Comparison of ENCODE assay signal across 8 mouse cellular contexts in the genomic region with DNA sequence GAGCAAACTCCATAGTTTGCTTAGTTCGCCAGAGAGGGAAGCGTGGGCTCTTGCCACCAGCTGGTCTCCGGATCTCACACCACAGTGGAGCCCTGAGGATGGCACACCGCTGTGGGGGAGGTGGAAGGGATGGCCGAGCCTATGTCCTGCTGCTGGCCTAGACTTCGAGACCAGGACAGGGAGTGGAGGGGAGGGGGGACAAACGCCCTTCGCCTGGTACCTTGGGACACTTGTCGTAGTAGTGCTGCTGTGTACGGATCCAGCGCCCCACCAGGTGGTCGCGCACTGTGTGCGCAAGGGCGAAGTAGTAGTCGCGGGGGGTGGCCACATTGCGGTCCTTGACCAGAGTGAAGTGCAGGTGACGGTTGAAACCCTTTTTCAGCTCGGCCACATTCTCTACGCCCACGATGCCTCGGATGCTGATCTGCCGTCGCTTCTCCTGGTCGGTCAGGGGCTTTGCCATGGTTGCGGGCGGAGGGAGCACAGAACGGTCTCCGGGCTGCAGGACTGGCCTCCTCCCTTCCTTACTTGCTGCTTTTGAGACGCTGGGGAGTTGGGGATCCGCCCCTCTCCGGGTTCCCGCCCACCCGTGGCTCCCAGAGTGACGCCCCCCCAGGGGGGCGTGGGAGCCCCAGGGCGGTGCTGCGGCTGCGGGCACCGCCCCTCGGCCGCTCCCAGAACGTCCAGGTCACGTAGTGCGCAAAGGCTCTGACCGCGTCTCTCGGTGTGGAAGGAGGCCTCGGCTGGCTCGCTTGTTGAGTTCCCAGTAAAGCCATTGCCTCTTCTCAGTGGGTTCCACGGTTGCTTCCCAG. TPM values are rescaled to one million over a fixed set of nuclear protein-coding genes. Genes with fewer than 3 reads are reported as not detected.
DNase-seq lines count a peak whose midpoint lies in the region; ATAC-seq and TF ChIP-seq lines count a peak whose summit lies in the region.

No protein-coding gene starts in this region.

- H3K9me3 ChIP-seq in CH12.LX (replicated peaks; ENCODE audit: low read length) = no peaks in the 10 kb centered on the region
- no peaks in the 10 kb centered on the region for H3K9me3 ChIP-seq in forebrain, embryonic 14.5 days (replicated peaks; ENCODE audit: control insufficient read depth, low read length)
- H3K9me3 ChIP-seq in limb, embryonic 13.5 days = no peaks in the 10 kb centered on the region
- H3K9me3 ChIP-seq in midbrain, embryonic 13.5 days = no peaks in the 10 kb centered on the region

- H3K4me3 ChIP-seq in CH12.LX (replicated peaks in 1 of 3; ENCODE audit: low read depth in 2 of 3, low read length in 2 of 3, poor library complexity in 1 of 3) = no peak overlapping the region
- H3K4me3 ChIP-seq in forebrain, embryonic 14.5 days (ENCODE audit: low read depth, low read length) = peak overlapping the region; percentile 40
- peak overlapping the region; percentile 52 for H3K4me3 ChIP-seq in limb, embryonic 13.5 days
- peak overlapping the region; percentile 46 for H3K4me3 ChIP-seq in midbrain, embryonic 13.5 days (replicated peaks)

- no peak for TF ChIP-seq RAD21 in CH12.LX (IDR thresholded peaks at IDR 0.05; ENCODE audit: low read depth, low read length)

- no peak for DNase-seq in CH12.LX (ENCODE audit: extremely low read depth)
- peak; percentile 31 to 76 for DNase-seq in adrenal gland, postnatal 4 days (ENCODE audit: low spot score in 2 of 2)
- peak; percentile 49 for DNase-seq in forebrain, embryonic 14.5 days (ENCODE audit: low spot score)
- DNase-seq in spleen, postnatal 4 days (ENCODE audit: low spot score in 2 of 2) = peak; percentile 81 to 87

- peak; percentile 82 for ATAC-seq in forebrain, embryonic 14.5 days
- peak; percentile 81 to 85 for ATAC-seq in hematopoietic stem cell, adult 5-6 weeks (replicated peaks in 1 of 2; ENCODE audit: insufficient read depth in 1 of 2, low FRiP score in 2 of 2, low TSS enrichment in 1 of 2, low read depth in 1 of 2, poor library complexity in 2 of 2, severe bottlenecking in 2 of 2)
- ATAC-seq in limb, embryonic 13.5 days (ENCODE audit: low FRiP score, low read depth) = peak; percentile 78
- peak; percentile 81 for ATAC-seq in midbrain, embryonic 13.5 days
- no peak for ATAC-seq in cerebellum, adult (ENCODE audit: insufficient number of reproducible peaks, low FRiP score, low TSS enrichment)

- no peak overlapping the region for H3K27ac ChIP-seq in CH12.LX (ENCODE audit: insufficient read depth, low read depth)
- no peak overlapping the region for H3K27ac ChIP-seq in forebrain, embryonic 14.5 days (ENCODE audit: low read depth, low read length)
- no peak overlapping the region for H3K27ac ChIP-seq in limb, embryonic 13.5 days
- H3K27ac ChIP-seq in midbrain, embryonic 13.5 days = no peak overlapping the region

- TF ChIP-seq EP300 in CH12.LX (IDR thresholded peaks at IDR 0.05; ENCODE audit: low read length) = no peak

- H3K79me2 ChIP-seq in CH12.LX (replicated peaks; ENCODE audit: control insufficient read depth, extremely low read depth, insufficient read depth, poor library complexity, severe bottlenecking) = no peaks in the 10 kb centered on the region

- peak; percentile 18; the same call in 1 of the 2 replicates for TF ChIP-seq POLR2A in CH12.LX (IDR thresholded peaks at IDR 0.05; ENCODE audit: low read depth, low read length)

- H3K9ac ChIP-seq in CH12.LX (ENCODE audit: insufficient read depth, low read depth) = no peak overlapping the region
- peak overlapping the region; percentile 54 for H3K9ac ChIP-seq in forebrain, embryonic 14.5 days (ENCODE audit: low read length)
- peak overlapping the region; percentile 70 for H3K9ac ChIP-seq in limb, embryonic 13.5 days
- H3K9ac ChIP-seq in midbrain, embryonic 13.5 days (replicated peaks) = peak overlapping the region; percentile 64

- dilution Hi-C loops in CH12.LX (cut with MboI; ENCODE audit: extremely low pct_ligation_motif_present, extremely low pct_unique_long_range_greater_than_20kb, low sequenced_read_pairs) = no loop called here

- H3K27me3 ChIP-seq in CH12.LX (replicated peaks) = no peaks in the 10 kb centered on the region
- H3K27me3 ChIP-seq in forebrain, embryonic 14.5 days (replicated peaks; ENCODE audit: control insufficient read depth, insufficient read depth, low read length) = peaks cover 7% of the 10 kb centered on the region; the same call in 1 of the 2 replicates
- peaks cover 7% of the 10 kb centered on the region; the same call in 1 of the 2 replicates for H3K27me3 ChIP-seq in limb, embryonic 13.5 days
- H3K27me3 ChIP-seq in midbrain, embryonic 13.5 days = peaks cover 21% of the 10 kb centered on the region

- in situ Hi-C loops in CH12.LX (cut with MboI; ENCODE audit: low pct_ligation_motif_present, low pct_unique_long_range_greater_than_20kb, low sequenced_read_pairs) = loop anchor here (25.0 kb wide), 1 partner anchor 685 kb away; no protein-coding TSS in a partner anchor

- H3K4me2 ChIP-seq in CH12.LX (ENCODE audit: insufficient read depth, low read depth, poor library complexity, severe bottlenecking) = peak overlapping the region; percentile 39
- H3K4me2 ChIP-seq in forebrain, embryonic 14.5 days (ENCODE audit: low read length) = peak overlapping the region; percentile 82
- peak overlapping the region; percentile 90 for H3K4me2 ChIP-seq in limb, embryonic 13.5 days (replicated peaks)
- peak overlapping the region; percentile 87 for H3K4me2 ChIP-seq in midbrain, embryonic 13.5 days (replicated peaks)

- no peaks in the 10 kb centered on the region for H3K36me3 ChIP-seq in CH12.LX (replicated peaks in 1 of 2; ENCODE audit: control insufficient read depth in 1 of 2, insufficient read depth in 1 of 2, low read length in 1 of 2)
- no peaks in the 10 kb centered on the region for H3K36me3 ChIP-seq in forebrain, embryonic 14.5 days (ENCODE audit: control insufficient read depth, insufficient read depth, low read length)
- H3K36me3 ChIP-seq in limb, embryonic 13.5 days = no peaks in the 10 kb centered on the region
- no peaks in the 10 kb centered on the region for H3K36me3 ChIP-seq in midbrain, embryonic 13.5 days

- WGBS in forebrain, embryonic 14.5 days = under 1% methylated on average over 50 of the region's 52 CpGs
- under 1% methylated on average over 51 of the region's 52 CpGs for WGBS in limb, embryonic 13.5 days
- 1% methylated on average over 46 of the region's 52 CpGs for WGBS in midbrain, embryonic 13.5 days

- H3K4me1 ChIP-seq in CH12.LX (ENCODE audit: control insufficient read depth in 1 of 2, insufficient read depth in 2 of 2) = peaks cover 0 to 8% of the 10 kb centered on the region in 2 experiments; a peak in 2 of 4 replicates
- peaks cover 5% of the 10 kb centered on the region for H3K4me1 ChIP-seq in forebrain, embryonic 14.5 days (ENCODE audit: control insufficient read depth, insufficient read depth, low read length)
- H3K4me1 ChIP-seq in limb, embryonic 13.5 days = peaks cover 9% of the 10 kb centered on the region
- H3K4me1 ChIP-seq in midbrain, embryonic 13.5 days (replicated peaks) = peaks cover 31% of the 10 kb centered on the region

- TF ChIP-seq CTCF in CH12.LX (conservative IDR thresholded peaks at IDR 0.05 in 1 of 2, IDR thresholded peaks at IDR 0.05 in 1 of 2; ENCODE audit: low read depth in 2 of 2, low read length in 2 of 2) = no peak

TF ChIP-seq in CH12.LX, 34 proteins besides CTCF, POLR2A, EP300 and RAD21:
- TF ChIP-seq ZNF384 (IDR thresholded peaks at IDR 0.05; ENCODE audit: low read depth, low read length) = no peak
- TF ChIP-seq E2F4 (IDR thresholded peaks at IDR 0.05; ENCODE audit: insufficient replicate concordance, low read depth, low read length) = no peak
- TF ChIP-seq TCF12 (IDR thresholded peaks at IDR 0.05; ENCODE audit: low read depth, low read length) = no peak
- TF ChIP-seq JUN (IDR thresholded peaks at IDR 0.05; ENCODE audit: insufficient read depth, low read depth, low read length) = no peak
- TF ChIP-seq SMC3 (IDR thresholded peaks at IDR 0.05; ENCODE audit: low read depth, low read length) = no peak
- no peak for TF ChIP-seq NELFE (IDR thresholded peaks at IDR 0.05; ENCODE audit: low read depth, low read length)
- no peak for TF ChIP-seq USF1 (IDR thresholded peaks at IDR 0.05; ENCODE audit: low read depth, low read length)
- TF ChIP-seq ZC3H11A (IDR thresholded peaks at IDR 0.05; ENCODE audit: low read depth, low read length) = no peak
- no peak for TF ChIP-seq ETS1 (conservative IDR thresholded peaks at IDR 0.05; ENCODE audit: low read depth, low read length)
- no peak for TF ChIP-seq UBTF (IDR thresholded peaks at IDR 0.05; ENCODE audit: low read depth, low read length)
- TF ChIP-seq CHD1 (IDR thresholded peaks at IDR 0.05; ENCODE audit: low read depth, low read length) = no peak
- TF ChIP-seq SIN3A (IDR thresholded peaks at IDR 0.05; ENCODE audit: low read length) = no peak
- TF ChIP-seq MXI1 (IDR thresholded peaks at IDR 0.05; ENCODE audit: low read depth, low read length) = no peak
- TF ChIP-seq MAFK (IDR thresholded peaks at IDR 0.05; ENCODE audit: insufficient replicate concordance, low read length) = no peak
- TF ChIP-seq PAX5 (IDR thresholded peaks at IDR 0.05; ENCODE audit: low read length) = no peak
- TF ChIP-seq BHLHE40 (IDR thresholded peaks at IDR 0.05; ENCODE audit: low read depth, low read length) = no peak
- no peak for TF ChIP-seq RCOR1 (conservative IDR thresholded peaks at IDR 0.05; ENCODE audit: low read depth, low read length)
- no peak for TF ChIP-seq ELF1 (IDR thresholded peaks at IDR 0.05; ENCODE audit: low read depth, low read length)
- TF ChIP-seq IRF4 (IDR thresholded peaks at IDR 0.05; ENCODE audit: low read depth, low read length) = no peak
- TF ChIP-seq POLR2AphosphoS2 (IDR thresholded peaks at IDR 0.05; ENCODE audit: low read depth, low read length) = no peak

RNA-seq across cellular contexts. Expression of a gene that starts 4.0 kb away (rescaled TPM):
- total RNA-seq in CH12.LX (2012; rRNA removed) (0.25 and 1.1 TPM in 2 replicates), CH12.LX (2014; rRNA removed) (2.6 and 3.1 TPM in 2 replicates)
- polyA plus RNA-seq in CH12.LX (2012; ENCODE audit: insufficient read length, low read depth) = 7.8 and 8.5 TPM in 2 replicates
- 10 to 100 TPM; 29.5 to 37.0 TPM for total RNA-seq in adrenal gland, postnatal 4 days (2021)
- 4.9 and 6.1 TPM in 2 replicates for polyA plus RNA-seq in forebrain, embryonic 14.5 days (2014; fragmentation: Nextera tagmentation; extraction: Ambion mirVana)
- total RNA-seq in hematopoietic stem cell, adult 5-6 weeks (2017) = 77.9 and 124 TPM in 2 replicates
- polyA plus RNA-seq in limb, embryonic 13.5 days (2015; fragmentation: Nextera tagmentation; extraction: Ambion mirVana) = 11.2 and 12.6 TPM in 2 replicates
- 5.4 and 8.2 TPM in 2 replicates for polyA plus RNA-seq in midbrain, embryonic 13.5 days (2015; fragmentation: Nextera tagmentation; extraction: Ambion mirVana)

Comparison
In these comparisons a context has a peak if more than half of its experiments do, and no peak if none do; other contexts are left out.
1. H3K4me2 ChIP-seq: peak in every context shown above with its lines; median percentile 90 in limb, embryonic 13.5 days; 87 in midbrain, embryonic 13.5 days; 82 in forebrain, embryonic 14.5 days; 39 in CH12.LX.
2. H3K4me3 ChIP-seq: peak in forebrain, embryonic 14.5 days (single experiment), limb, embryonic 13.5 days (single experiment) and midbrain, embryonic 13.5 days (single experiment); none in CH12.LX (0 of 3).